Mouse (Mus musculus) testis, adult 2 months (tissue): ENCODE data around the gene Bahcc1.

Experiments used
- CTCF ChIP-seq: fragments of 200-500 bp; IDR thresholded peaks from 2 replicates; pipeline ENCODE4 v1.5.1; 2012; ENCODE audit warnings: low read depth, mild to moderate bottlenecking, inconsistent platforms, low read length, moderate library complexity; ENCODE audit not compliant: control insufficient read depth, insufficient read depth, insufficient replicate concordance
- POLR2A ChIP-seq: fragments of 200-500 bp; IDR thresholded peaks from 2 replicates; pipeline ENCODE4 v1.6.1; 2012; ENCODE audit warnings: low read depth, mild to moderate bottlenecking, inconsistent platforms, low read length, moderate library complexity; ENCODE audit not compliant: control insufficient read depth

- TF ChIP-seq POLR2A, result no peak
- no peak for TF ChIP-seq CTCF
Measured at GRCm38 (mm10) chr11:120306366-120307131, 73.8 kb downstream of the Bahcc1 start.
